Mouse (Mus musculus) ES-Bruce4 (cell line): ENCODE results near the gene Mrc2. TPM values are rescaled to one million over a fixed set of nuclear protein-coding genes. Genes with fewer than 3 reads are reported as not detected.

ENCODE experiments used
- H3K27ac ChIP-seq: 2 replicates; pipeline ENCODE4 v1.5.1; 2012; ENCODE audit warnings: low read length, inconsistent platforms; ENCODE audit not compliant: insufficient read depth
- H3K27me3 ChIP-seq: 2 replicates; pipeline ENCODE4 v1.6.1; 2012; ENCODE audit warnings: mild to moderate bottlenecking, low read length, inconsistent platforms; ENCODE audit not compliant: control insufficient read depth, poor library complexity, insufficient read depth, severe bottlenecking
- H3K36me3 ChIP-seq: 2 replicates; pipeline ENCODE4 v1.6.1; 2012; ENCODE audit warnings: inconsistent platforms, mild to moderate bottlenecking, low read length, moderate library complexity; ENCODE audit not compliant: control insufficient read depth, poor library complexity, insufficient read depth, severe bottlenecking
- H3K4me1 ChIP-seq: one replicate; pipeline ENCODE4 v1.8.1; 2011; ENCODE audit warnings: low read length; ENCODE audit not compliant: control insufficient read depth, insufficient read depth
- H3K4me3 ChIP-seq: 2 replicates; pipeline ENCODE4 v1.5.1; 2011; ENCODE audit warnings: low read depth, mild to moderate bottlenecking, low read length
- H3K9ac ChIP-seq: 2 replicates; pipeline ENCODE4 v1.6.1; 2012; ENCODE audit warnings: low read depth, mild to moderate bottlenecking, inconsistent platforms; ENCODE audit not compliant: poor library complexity, severe bottlenecking
- H3K9me3 ChIP-seq: replicated peaks from 2 replicates; pipeline ENCODE4 v1.6.1; 2012; ENCODE audit warnings: mild to moderate bottlenecking, low read length, inconsistent platforms; ENCODE audit not compliant: control insufficient read depth, poor library complexity, insufficient read depth, severe bottlenecking
- CTCF ChIP-seq: IDR thresholded peaks from one replicate; pipeline ENCODE4 v1.8.1; 2011; ENCODE audit warnings: low read depth, low read length
- EP300 ChIP-seq: IDR thresholded peaks from 2 replicates; pipeline ENCODE4 v1.6.1; 2011; ENCODE audit warnings: low read depth, low read length; ENCODE audit not compliant: insufficient read depth
- POLR2A ChIP-seq: IDR thresholded peaks from one replicate; pipeline ENCODE4 v1.8.1; 2011; ENCODE audit warnings: low read length; ENCODE audit not compliant: insufficient read depth
- polyA plus RNA-seq: library from polyadenylated mRNA; stranded (reverse); fragments of >200 nt; gene quantifications from 2 replicates; pipeline ENCODE4 v1.2.4, GENCODE M21; 2011; ENCODE audit warnings: low read depth; ENCODE audit not compliant: missing spikeins, insufficient read depth, insufficient read length

The Mrc2 gene
- polyA plus RNA-seq, 1 experiment: 4.5 TPM

DNA sequence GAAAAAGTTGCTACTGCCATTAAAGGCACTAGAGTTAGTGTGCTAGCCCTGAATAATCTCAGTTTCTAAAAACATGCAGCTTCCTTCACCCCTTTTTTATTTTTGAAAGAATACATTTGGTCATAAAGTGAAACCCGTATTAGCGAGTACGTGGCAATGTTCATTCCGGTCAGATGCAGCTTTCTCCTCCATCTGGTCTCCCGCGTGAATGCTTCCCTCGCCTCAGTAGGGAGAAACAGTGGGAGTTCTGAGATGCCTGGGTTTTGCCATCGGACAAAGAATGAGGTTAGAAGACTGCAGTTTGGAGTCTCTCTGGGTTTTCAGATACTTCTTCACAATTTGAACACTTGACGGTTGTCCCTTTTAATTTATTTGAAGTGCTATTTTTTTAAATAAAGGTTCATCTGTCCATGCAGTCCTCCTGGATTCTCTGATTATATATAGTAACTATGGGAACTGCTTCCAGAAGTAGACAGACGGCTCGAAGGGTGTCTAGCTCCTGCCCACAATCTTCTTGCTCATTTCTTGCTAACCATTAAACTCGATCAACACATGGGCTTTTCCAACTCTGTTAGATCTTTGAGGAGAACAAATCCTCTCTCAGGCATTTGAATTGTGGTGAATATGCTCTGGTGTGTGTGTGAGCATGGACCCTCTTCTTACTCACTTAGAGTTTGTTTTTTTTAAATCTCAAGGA is 10.5 kb upstream of the Mrc2 start:
- Histone ChIP-seq H3K36me3 (peaks cover 23% of the 10 kb centered on the region), H3K27me3 (no peaks in the 10 kb centered on the region), H3K27ac (no peak overlapping the region), H3K4me1 (peaks cover 4% of the 10 kb centered on the region), H3K9me3 (no peaks in the 10 kb centered on the region), H3K9ac (no peak overlapping the region), H3K4me3 (no peak overlapping the region)
- TF ChIP-seq POLR2A (no peak), EP300 (no peak), CTCF (no peak)

DNA sequence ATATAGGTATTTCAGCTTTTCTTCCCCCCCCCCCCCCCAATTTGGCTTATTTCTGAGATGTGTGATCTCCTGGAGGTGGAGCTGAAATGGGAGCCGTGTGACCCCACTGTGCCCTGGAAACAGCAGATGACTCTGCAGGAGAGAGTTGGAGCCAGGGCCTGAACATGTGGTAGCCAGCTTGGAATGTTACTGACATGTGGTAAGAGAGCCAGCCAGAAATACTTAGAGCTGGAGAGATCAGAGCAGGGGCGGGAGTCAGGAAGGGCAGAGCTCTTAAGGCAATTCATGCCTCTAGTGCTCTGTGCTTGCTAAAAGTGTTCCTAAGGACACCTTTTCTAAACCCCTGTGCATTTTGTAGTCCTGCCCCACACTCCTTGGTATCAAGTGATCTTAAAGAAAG is 10.0 kb upstream of the Mrc2 start:
- Histone ChIP-seq H3K4me3 (no peak overlapping the region), H3K27ac (no peak overlapping the region), H3K9me3 (no peaks in the 10 kb centered on the region), H3K36me3 (peaks cover 20% of the 10 kb centered on the region), H3K9ac (no peak overlapping the region), H3K4me1 (peaks cover 4% of the 10 kb centered on the region), H3K27me3 (no peaks in the 10 kb centered on the region)
- TF ChIP-seq EP300 (no peak), CTCF (no peak), POLR2A (no peak)

DNA sequence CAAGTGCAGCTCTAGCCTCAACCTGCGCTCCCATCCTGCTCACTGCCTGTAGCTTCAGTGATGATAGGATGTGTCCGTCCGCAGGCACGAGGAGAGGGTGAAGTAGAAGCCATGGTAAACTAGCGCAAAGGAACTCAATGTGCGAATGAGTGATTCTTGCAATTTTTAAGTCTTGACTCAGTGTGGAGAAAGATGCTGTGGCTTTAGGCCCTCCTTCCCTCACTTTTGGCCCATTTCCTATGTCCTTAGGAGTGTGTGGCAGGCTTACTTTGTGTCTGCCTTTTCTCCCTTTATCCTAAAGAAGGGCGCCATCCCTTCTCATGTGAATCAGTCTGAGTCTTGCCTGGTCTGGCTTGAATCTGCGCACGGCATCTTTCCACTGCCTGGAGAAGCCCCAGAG is 9.4 kb upstream of the Mrc2 start:
- Histone ChIP-seq H3K9me3 (no peaks in the 10 kb centered on the region), H3K27me3 (no peaks in the 10 kb centered on the region), H3K36me3 (peaks cover 20% of the 10 kb centered on the region), H3K4me3 (no peak overlapping the region), H3K27ac (no peak overlapping the region), H3K4me1 (peaks cover 4% of the 10 kb centered on the region), H3K9ac (no peak overlapping the region)
- TF ChIP-seq POLR2A (no peak), EP300 (no peak), CTCF (no peak)

DNA sequence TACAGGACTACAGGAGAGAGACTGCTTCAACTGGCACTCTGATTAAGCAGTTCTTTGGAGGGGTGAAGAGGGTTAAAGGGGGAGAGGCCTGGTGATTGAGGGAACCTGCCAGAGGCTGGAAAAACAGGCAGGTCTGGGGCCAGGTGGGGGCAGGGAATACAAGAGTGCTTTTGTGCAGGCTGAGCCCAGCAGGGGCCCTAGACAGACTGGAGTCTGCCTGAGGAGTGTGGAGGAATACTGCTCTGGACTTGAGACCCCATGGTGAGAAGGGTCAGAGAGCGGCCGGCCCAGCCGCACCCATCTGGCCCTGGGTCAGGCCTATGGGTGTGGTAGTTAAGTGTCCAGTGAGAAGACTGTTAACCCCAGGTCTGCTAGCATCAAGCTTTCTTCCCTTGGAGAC is 6.7 kb upstream of the Mrc2 start:
- H3K4me3 ChIP-seq: no peak overlapping the region
- H3K9me3 ChIP-seq: no peaks in the 10 kb centered on the region
- H3K27ac ChIP-seq: peak overlapping the region; percentile 67
- peaks cover 4% of the 10 kb centered on the region for H3K4me1 ChIP-seq
- TF ChIP-seq EP300 (peak; percentile 79), CTCF (no peak)
- H3K27me3 ChIP-seq: no peaks in the 10 kb centered on the region
- H3K36me3 ChIP-seq: peaks cover 13% of the 10 kb centered on the region
- no peak overlapping the region for H3K9ac ChIP-seq

DNA sequence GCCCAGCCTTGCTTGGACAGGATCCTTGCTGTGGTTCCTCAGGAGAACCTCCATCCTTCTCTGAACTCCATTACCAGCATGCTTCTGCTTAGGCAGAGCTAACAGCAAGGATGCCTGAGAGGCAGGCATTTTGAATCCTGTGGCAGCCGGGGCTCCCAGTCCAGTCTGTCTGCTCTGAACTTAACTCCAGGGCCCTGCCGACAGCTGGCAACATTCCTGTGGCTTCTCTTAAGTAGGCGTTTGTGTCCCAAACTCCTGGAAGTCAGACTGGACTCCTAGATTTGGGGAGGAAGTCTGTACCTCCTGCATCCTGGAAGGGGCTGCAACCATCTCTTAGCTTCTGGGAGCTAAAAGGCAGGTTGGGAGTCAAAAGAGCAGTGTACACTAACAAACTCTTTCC is 3.0 kb upstream of the Mrc2 start:
- no peaks in the 10 kb centered on the region for H3K36me3 ChIP-seq
- H3K9me3 ChIP-seq: no peaks in the 10 kb centered on the region
- H3K27me3 ChIP-seq: peaks cover 2% of the 10 kb centered on the region; the same call in 1 of the 2 replicates
- H3K4me3 ChIP-seq: no peak overlapping the region
- TF ChIP-seq CTCF: no peak
- TF ChIP-seq EP300: no peak
- TF ChIP-seq POLR2A: no peak
- no peak overlapping the region for H3K27ac ChIP-seq
- peaks cover 2% of the 10 kb centered on the region for H3K4me1 ChIP-seq
- H3K9ac ChIP-seq: no peak overlapping the region

DNA sequence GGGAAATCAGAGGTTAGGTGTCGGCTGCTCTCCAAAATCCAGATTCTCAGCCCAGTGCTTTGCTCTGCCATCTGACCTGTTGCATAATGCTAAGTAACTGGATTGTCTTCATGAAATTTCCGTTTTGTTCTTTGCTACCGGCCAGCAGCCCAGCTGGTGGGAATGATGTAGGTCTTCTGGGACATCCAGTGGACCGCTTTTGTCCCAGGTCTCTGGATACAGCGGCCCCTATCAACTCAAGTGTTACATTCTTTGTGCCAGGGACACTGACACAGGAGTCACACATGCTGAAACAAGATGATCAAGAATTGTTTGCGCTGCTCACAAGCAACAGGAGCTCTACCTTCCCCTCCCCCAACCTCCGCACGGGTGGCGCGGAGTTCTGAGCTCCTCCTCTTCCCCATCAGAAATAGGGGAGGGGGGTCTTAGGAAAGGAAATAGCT is 741 bp upstream of the Mrc2 start:
- Histone ChIP-seq H3K4me1 (no peaks in the 10 kb centered on the region), H3K9me3 (no peaks in the 10 kb centered on the region), H3K9ac (peak overlapping the region; percentile 36), H3K4me3 (peak overlapping the region; percentile 75), H3K27me3 (peaks cover 2% of the 10 kb centered on the region; the same call in 1 of the 2 replicates), H3K36me3 (no peaks in the 10 kb centered on the region), H3K27ac (no peak overlapping the region)
- no peak for TF ChIP-seq EP300
- no peak for TF ChIP-seq CTCF
- TF ChIP-seq POLR2A: no peak
